Mouse (Mus musculus): ENCODE results near the gene Ncl. TPM values are rescaled to one million over a fixed set of nuclear protein-coding genes. Genes with fewer than 3 reads are reported as not detected.
A peak's percentile ranks its signal among the peaks of the same experiment; 100 is the strongest.
"Not testable (repeated sequence)": the region's sequence is repeated elsewhere in the genome, so short reads cannot be mapped to it uniquely, and the experiment has no call there.

The Ncl gene
- total RNA-seq, 2 experiments from 2014 or later, result 80.3 to 120 TPM

DNA sequence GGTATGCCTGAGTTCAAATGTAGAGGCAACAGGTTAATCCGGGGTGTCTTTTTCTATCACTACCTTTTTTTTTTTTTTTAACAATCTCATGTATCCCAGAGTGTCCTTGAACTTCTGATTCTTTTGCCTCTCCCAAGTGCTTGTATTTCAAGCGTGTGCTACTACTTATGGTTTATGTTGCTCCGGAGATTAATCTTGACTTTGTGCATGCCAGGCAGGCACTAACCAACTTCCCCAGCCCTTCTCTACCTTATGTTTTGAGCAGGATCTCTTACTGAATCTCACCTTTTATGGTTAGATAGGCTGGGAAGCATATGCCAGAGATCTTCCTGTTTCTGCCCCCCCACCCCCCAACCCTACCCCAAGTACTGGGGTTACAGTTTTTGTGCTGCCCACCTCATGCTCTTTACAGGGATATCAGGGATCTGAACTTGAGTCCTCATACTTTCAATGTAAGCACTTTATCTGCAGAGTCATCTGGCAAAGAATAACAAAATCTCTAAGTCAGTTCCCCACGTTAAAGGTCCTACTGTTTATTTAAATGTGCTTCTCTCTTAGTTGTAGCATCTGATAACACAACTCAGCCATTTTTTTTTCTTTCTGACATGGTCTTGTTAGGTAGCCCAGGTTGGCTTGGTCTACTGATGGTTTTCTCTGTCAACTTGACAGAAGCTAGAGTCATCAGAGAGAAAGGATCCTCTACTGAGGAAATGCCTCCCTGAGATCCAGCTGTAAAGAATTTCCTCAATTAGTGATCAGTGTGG lies 2.8 kb upstream of the Ncl start:
- no peak for ATAC-seq (replicated peaks; ENCODE audit: low FRiP score, poor library complexity, severe bottlenecking)

- ATAC-seq (replicated peaks; ENCODE audit: low FRiP score, poor library complexity, severe bottlenecking), result no peak
Observed at GRCm38 (mm10) chr1:86360441-86360840, 1.2 kb upstream of the Ncl start.

DNA sequence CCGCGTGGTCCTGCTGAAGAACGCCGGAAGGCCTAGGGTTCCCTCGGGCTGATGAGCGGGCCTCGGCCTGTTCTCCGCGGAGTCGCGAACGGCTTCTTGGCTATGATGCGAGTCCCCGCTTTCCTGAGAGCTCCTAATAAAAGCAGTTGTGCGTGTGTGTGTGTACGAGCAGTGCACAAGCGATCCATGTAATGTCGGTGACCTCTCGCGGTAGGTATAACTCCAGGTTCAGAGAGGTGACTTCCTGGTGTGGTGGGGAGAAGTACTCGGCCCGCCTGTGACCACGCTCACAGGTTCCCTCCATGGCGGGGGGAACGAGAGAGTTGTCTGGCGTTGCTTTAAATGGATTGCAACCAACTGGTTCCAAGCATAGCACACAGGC lies 589 bp upstream of the Ncl start:
- ATAC-seq (replicated peaks; ENCODE audit: low FRiP score, poor library complexity, severe bottlenecking), result peak; percentile 27

DNA sequence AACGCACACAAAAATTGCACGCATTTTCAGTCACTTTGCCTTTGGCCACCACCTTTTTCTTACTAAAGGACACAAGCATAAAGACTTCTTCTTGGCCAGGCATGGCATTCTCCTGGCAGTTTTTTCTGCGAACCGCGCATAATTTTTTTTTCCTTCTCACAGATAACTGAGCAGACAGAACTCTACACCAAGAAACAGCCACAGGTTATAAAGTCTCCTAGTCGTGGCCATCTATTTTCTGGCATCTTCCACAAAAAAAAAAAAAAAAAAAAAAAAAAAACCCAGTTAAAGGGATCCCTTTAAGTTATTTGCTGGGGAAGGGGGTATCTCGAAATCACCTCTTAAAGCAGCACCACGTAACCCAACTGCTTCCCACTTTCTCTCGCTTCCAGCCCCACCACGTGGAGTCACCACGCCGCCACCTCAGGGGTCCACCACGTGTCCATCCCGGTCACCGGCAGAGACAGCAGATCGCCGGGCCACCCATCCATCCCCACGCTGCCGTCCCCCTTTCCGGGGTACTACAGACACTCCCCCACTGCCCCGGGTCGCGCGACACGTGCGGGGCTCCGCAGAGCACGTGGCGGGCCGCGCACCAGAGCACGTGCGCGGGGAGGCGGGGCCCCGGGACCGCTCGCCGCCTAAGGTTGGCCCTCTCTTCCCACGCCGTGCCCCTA lies 833 bp downstream of the Ncl start:
- no peak for ATAC-seq (replicated peaks; ENCODE audit: low FRiP score, poor library complexity, severe bottlenecking)

- ATAC-seq (replicated peaks; ENCODE audit: low FRiP score, poor library complexity, severe bottlenecking), result no peak
Observed at GRCm38 (mm10) chr1:86354186-86354585, 5.0 kb downstream of the Ncl start.

DNA sequence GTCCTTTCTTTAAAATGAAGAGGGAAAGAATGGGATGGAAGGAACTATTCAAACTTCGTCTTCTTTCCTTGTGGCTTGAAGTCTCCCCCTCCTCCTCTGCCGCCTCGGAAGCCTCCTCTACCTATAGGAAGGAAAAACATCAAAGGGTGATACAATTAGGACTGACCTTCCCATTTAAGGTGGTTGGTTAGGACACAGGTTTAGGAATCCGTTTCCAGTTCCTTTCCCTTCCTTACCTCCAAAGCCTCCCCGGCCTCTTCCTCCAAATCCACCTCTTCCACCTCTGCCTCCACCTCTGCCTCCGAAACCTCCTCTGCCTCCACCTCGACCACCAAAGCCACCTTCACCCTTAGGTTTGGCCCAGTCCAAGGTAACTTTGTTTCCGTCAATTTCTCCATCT lies 8.6 kb downstream of the Ncl start:
- no peak for ATAC-seq (replicated peaks; ENCODE audit: low FRiP score, poor library complexity, severe bottlenecking)

GRCm38 (mm10) chr1:86349696-86350095 lies 9.5 kb downstream of the Ncl start:
- no peak for ATAC-seq (replicated peaks; ENCODE audit: low FRiP score, poor library complexity, severe bottlenecking)

DNA sequence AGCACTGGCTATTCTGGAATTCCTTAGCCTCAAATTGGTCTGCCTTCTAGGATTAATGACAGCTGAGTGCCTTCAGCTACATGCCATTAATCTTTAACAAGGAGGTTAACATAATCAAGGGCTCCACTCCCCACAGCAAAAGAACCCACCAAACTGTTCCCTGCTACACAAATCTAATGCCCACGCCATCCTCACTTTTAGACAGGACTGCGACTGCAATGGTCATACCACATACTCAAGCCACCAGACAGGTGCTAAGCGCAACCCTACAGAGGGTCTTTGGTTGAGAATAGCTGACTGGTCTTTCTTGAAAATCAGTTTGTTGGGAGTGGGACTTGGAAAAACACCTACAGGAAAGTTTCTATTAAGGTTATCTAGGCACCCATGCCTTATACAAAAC lies 10.0 kb downstream of the Ncl start:
- no peak for ATAC-seq (replicated peaks; ENCODE audit: low FRiP score, poor library complexity, severe bottlenecking)

GRCm38 (mm10) chr1:86348801-86349200 lies 10.4 kb downstream of the Ncl start:
- no peak for ATAC-seq (replicated peaks; ENCODE audit: low FRiP score, poor library complexity, severe bottlenecking)

DNA sequence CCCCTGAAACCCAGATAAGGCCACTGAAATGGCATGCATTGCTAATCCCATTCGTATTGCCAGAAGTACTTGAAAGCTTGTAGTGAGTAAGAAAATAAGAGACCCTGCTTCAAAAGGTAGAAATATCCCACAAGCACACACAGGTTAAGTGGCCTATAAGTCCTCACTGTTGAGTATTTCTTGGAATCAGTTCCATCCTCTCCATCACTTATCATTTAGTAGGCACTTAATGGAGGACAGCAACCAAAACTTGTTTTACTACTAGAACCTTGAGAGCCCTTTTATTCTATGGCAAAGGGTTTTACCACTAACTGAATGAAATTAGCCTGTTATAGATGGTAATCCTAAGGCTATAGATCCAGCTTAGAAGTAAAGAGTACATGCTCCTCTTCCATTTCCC lies 11.1 kb downstream of the Ncl start:
- no peak for ATAC-seq (replicated peaks; ENCODE audit: low FRiP score, poor library complexity, severe bottlenecking)

DNA sequence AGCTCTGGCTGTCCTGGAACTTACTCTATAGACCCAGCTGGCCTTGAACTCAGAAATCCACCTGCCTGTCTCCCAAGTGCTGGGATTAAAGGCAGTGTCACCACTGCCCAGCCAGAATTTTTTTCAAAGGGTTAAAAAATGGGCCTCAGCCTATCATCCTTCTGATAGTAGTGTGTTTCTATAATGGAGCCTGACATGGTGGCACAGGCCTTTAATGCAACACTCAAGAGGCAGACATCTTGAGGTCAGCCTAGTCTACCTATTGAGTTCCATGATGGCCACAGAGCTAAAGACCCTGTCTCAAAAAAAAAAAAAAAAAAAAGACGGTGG lies 11.5 kb downstream of the Ncl start:
- no peak for ATAC-seq (replicated peaks; ENCODE audit: low FRiP score, poor library complexity, severe bottlenecking)

- no peak for ATAC-seq (replicated peaks; ENCODE audit: low FRiP score, poor library complexity, severe bottlenecking)
Observed at GRCm38 (mm10) chr1:86346851-86347715, 12.1 kb downstream of the Ncl start.

DNA sequence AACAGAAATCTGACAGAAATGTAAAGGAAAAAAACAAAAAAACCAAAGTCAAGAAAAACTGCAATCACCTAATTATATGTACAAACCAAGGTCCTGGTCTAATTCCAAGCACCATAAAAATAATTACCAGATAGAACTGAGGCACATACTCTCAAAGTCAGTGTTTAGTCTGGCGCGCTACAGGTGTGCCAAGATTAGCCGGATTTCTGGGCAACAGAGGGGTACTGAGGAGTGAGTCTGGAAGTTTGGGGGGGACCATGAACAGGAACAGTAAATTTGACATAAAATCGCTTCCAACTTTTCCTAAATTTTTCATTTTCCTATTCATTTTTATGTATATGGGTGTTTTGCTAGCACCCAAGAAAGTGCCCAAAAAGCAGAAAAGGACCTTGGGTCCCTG lies 13.2 kb downstream of the Ncl start:
- ATAC-seq (replicated peaks; ENCODE audit: low FRiP score, poor library complexity, severe bottlenecking), result no peak

DNA sequence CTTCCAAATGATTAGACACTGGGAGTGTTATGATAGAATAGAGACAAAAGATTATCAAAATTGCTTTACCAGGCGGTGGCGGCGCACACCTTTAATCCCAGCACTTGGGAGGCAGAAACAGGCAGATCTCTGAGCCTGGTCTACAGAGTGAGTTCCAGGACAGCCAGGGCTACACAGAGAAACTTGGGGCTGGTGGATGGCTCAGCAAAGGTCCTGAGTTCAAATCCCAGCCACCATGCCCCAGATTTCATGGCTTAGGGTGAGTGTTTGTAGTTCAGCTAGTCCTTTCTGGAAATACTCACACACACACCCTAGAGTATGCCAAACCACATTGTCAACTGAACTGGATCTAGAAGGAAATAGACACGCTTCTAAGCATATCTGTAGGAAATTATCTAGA lies 14.1 kb downstream of the Ncl start:
- ATAC-seq (replicated peaks; ENCODE audit: low FRiP score, poor library complexity, severe bottlenecking), result no peak

DNA sequence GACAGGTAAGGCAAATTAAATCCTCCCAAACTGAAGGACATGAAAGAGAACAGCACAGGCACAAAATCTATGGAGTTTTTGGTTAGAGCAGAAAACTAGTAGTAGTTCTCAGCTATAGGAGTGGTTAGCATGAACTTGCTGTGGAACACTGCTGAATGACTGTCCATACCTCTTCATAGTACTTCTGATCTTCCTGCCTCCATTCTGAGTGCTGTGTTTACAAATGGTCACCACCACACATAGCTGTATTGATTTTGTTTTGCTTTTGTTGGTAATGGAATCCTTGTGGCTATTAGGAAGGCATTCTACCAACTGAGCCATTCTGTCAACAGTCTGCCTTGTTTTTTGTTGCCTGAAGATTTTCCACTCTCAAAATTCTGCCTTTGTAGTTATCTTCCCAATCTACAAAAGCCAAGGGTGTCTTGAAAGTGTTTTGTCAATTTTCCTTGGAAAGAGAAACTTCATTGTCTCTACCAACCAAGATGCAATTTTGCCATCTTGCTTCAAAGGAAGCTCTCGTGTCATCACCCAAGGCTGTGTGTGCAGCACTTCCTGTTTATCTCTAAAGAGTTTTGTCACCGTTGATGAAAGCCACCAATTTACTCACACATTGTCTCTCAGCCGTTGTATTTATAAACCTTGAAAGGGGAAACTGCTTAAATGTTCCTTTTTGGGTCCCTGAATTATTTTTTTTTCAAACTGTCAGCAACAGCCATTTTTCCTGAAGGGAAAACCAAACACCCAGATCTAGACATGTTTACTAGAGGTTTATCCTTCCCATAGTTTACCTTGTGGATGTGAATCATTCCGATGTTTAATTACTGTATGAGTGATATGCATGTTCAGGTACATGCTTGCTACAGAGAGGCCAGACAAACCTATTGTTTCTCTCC lies 15.0 kb downstream of the Ncl start:
- ATAC-seq (replicated peaks; ENCODE audit: low FRiP score, poor library complexity, severe bottlenecking), result no peak

DNA sequence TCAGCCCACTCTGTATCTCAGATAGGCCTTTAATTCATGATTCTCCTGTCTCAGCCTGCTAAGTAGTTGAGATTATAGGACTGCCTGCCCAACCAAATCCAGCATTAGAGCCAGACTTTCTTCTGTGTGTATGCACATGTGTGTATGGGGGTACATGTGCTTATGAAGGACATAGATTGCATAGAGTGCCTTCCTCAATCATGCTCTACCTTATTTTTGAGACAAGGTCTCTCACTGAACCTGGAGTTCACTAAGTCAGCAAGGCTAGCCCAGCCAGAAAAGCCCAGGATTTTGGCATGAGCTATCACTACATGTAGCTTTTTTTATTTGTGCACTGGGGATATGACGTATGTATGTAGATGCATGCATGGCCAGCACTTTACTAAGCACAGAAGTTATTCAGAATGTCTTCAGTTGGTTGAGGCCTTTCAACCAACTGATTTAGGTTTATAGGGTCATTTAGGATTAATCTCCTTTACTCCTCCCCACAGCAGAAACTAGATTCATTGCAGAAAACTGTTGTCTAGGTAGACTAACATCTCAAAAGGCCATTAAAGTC lies 16.0 kb downstream of the Ncl start:
- no peak for ATAC-seq (replicated peaks; ENCODE audit: low FRiP score, poor library complexity, severe bottlenecking)

DNA sequence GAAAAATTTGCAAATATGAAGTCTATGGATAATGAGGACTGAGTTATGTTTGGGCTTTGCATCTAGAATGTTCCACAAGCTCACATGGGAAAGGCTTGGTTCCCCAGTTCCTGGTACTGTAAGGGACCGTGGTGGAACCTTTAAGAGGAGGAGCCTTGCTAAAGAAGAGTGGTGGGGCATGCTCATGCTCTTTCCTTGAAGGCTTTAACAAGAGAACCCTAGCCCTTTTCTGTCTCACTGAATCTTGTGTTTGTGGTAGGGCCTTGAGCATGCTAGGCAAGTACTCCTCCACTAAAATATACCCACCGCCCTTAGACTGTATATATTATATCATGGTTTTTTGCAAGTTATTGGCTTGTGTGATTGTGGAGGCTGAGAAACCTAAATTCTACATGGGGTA lies 16.8 kb downstream of the Ncl start:
- ATAC-seq (replicated peaks; ENCODE audit: low FRiP score, poor library complexity, severe bottlenecking), result no peak

GRCm38 (mm10) chr1:86341096-86341495 lies 18.1 kb downstream of the Ncl start:
- ATAC-seq (replicated peaks; ENCODE audit: low FRiP score, poor library complexity, severe bottlenecking), result not testable (repeated sequence)

DNA sequence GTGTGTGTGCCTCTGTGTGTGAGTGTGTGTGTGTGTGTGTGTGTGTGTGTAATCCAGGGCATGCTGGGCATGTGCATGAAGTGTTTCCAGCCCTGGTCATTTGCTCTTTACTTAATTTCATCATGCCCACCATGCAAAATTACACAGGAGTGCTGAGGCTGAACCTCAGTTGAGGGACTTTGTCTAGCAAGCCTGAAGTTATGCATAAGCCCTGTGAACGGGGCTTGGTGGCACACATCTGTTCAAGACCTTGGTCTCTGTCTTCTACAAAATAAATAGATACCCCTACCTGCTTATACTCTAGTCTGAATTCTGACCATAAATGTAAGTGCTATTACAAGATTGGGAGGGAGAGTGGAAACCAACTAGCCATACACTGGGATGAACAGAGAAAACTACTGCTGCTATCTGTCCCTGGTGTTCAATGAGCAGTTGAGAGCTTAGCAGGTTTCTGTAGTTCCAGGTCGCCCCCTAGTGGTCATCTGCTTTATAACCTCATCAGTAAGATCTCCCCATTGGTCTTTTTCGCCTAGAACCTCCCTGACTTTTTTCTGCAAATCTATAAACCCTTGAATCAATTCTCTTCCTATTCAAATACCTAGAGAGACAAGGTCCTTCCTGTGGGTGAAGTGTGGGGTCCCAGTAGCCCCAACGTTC lies 19.9 kb downstream of the Ncl start:
- peak; percentile 85 for ATAC-seq (replicated peaks; ENCODE audit: low FRiP score, poor library complexity, severe bottlenecking)
